Mouse (Mus musculus): ENCODE measurements around the gene Fbxw9.
A peak's percentile ranks its signal among the peaks of the same experiment; 100 is the strongest.

- TF ChIP-seq CTCF (IDR thresholded peaks at IDR 0.05; ENCODE audit: control insufficient read depth, insufficient read depth, low read length), result peak; percentile 41; the same call in 1 of the 2 replicates
- no peak for TF ChIP-seq POLR2A (IDR thresholded peaks at IDR 0.05; ENCODE audit: borderline replicate concordance, control insufficient read depth, low read depth, low read length)
Observed at GRCm38 (mm10) chr8:85076001-85076400, 16.1 kb downstream of the Fbxw9 start.

Measured in bone marrow, adult 2 months (tissue).